Mouse (Mus musculus) olfactory bulb, adult 2 months (tissue): ENCODE data around the gene Gmds.

Experiments used
- CTCF ChIP-seq: fragments of 200-500 bp; IDR thresholded peaks from 2 replicates; pipeline ENCODE4 v1.5.1; 2012; ENCODE audit warnings: low read depth, mild to moderate bottlenecking, low read length, moderate library complexity; ENCODE audit not compliant: insufficient read depth
- POLR2A ChIP-seq: fragments of 200-500 bp; IDR thresholded peaks from 2 replicates; pipeline ENCODE4 v1.6.1; 2012; ENCODE audit warnings: mild to moderate bottlenecking, low read depth, low read length, moderate library complexity; ENCODE audit not compliant: insufficient read depth

- TF ChIP-seq CTCF = no peak
- TF ChIP-seq POLR2A = no peak
Observed at GRCm38 (mm10) chr13:32378634-32379033, 40.1 kb upstream of the Gmds start.
